Mouse (Mus musculus) kidney, postnatal 25 days (tissue): ENCODE data around the gene Vmn2r115.
"Not testable (repeated sequence)": the region's sequence is repeated elsewhere in the genome, so short reads cannot be mapped to it uniquely, and the experiment has no call there.

ENCODE experiments used
- DNase-seq, 2 experiments: peaks; one replicate each; pipeline ENCODE4 v3.0.0; 2021; ENCODE audit warnings: mixed read lengths in 2 of 2

Vmn2r115 gene

DNA sequence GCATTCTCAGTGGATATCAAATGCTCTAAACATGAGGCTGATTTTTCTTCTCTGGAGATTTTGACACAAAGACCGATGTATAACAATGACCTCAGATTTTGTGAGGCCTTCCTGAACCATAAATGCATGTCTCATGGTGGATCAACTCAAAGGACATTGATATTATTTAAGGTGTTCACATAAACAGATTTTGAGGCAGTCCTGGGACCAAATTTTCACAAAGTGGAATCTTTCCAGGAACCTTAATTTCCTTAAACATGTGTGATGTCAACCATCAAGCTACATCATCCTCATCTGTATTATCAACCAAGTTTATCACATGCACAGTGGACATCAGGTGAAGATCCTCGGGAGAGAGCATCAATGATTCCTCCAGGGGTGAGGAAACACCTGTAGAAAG lies at the start of gene Vmn2r115:
TSS of gene Vmn2r115 (plus strand) at position 301 of the 400 bp plus-strand sequence.
- not testable (repeated sequence) for DNase-seq

DNA sequence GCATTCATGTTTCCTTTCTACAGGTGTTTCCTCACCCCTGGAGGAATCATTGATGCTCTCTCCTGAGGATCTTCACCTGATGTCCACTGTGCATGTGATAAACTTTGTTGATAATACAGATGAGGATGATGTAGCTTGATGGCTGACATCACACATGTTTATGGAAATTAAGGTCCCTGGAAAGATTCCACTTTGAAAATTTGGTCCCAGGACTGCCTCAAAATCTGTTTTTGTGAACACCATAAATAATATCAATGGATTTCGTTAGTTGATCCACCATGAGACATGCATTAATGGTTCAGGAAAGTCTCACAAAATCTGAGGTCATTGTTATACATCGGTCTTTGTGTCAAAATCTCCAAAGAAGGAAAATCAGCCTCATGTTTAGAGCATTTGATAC lies 31.1 kb upstream of the Vmn2r115 start, which contains the start of gene Vmn2r114:
TSS of gene Vmn2r114 (minus strand) at position 101 of the 400 bp plus-strand sequence.
- not testable (repeated sequence) for DNase-seq

DNA sequence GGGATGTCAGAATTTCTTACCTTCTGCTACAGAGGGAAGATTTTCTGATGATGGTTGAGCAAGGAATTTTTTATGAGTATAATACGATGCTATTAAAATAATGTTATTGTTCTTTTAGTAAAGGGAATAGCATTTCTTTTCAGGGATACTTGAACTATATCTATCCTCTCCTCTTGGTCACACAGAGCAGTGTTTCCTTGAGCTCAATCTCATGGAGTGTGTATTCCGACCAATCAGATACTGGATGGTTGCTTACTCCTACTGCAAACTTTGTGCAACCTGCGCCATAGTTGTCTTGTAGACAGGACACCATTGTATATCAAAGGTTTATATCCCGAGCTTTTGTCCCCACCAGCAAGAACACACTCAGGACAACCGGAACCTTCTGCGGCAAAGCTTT lies 12.9 kb upstream of the Vmn2r115 start:
- DNase-seq = no peak

DNA sequence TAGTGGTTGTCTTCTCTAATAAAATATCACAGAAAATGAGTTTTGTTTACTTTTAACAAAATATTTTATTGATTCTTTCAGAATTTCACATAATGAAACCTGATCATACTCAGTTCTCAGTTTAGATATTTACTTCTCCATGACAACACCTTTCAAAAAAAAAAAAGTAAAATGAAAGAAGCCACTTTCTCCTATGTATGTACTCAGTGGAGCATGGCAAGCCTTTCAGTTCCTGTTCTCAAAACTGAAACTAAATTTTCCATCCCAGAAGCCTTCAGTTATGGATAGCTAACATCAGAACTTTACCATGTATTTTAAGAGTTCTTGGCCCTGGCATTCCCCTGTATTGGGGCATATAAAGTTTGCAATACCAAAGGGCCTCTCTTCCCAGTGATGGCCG lies 8.1 kb downstream of the Vmn2r115 start:
- no peak for DNase-seq

DNA sequence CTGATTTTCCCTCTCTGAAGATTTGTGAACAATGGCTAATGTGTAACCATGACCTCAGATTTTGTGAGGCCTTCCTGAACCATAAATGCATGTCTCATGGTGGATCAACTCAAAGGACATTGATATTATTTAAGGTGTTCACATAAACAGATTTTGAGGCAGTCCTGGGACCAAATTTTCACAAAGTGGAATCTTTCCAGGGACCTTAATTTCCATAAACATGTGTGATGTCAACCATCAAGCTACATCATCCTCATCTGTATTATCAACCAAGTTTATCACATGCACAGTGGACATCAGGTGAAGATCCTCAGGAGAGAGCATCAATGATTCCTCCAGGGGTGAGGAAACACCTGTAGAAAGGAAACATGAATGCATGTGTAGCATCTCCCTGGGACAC lies 40.8 kb downstream of the Vmn2r115 start, which contains the start of gene Vmn2r116:
TSS of gene Vmn2r116 (plus strand) at position 301 of the 400 bp plus-strand sequence.
- not testable (repeated sequence) for DNase-seq
